Mouse (Mus musculus): ENCODE measurements at regions not wholly inside any gene's neighbourhood (a gene's known extent, or its start where the extent isn't known, plus 50 kb on each side); places are given as distances from the start of the nearest gene placed in this dataset.

DNA sequence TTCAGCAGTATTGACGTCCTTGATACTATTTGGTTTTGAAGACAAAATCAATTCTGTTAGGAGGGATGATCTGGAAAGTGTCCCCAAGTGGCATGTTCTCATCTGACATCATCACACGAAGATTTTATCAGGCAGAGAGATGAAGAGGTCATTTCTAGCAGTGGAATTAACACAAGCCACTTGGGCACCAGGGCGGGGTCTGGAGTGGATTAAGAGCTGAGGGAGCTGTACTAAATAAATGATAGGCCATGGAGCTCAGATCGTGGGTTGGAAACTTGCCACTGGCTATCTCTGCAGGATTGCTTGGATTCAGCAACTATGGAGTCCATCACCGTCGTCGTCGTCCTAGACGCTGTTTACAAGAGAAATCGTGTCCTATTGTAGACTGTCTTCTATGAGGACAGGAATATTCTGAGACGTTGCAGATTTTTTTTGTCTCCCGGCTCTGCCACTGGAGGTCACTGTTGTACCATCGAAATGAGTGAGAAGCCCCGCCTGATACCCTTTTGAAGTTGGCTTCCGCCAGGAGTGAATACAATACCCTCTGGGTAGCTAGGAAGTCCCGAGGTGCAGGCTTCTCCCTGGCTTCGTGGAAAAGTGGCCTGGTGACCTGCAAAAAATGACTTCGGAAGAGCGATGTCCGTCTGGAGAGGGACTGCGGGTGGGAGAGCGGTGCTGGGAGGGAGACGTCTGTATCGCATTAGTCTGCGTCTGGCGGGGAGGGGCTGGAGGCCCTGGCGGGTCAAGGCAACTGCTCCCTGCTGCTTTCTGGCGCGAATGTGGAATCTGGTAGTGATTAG, 67.1 kb upstream of the Ubash3b start:
- peak; percentile 91 to 94 for DNase-seq (ENCODE audit: low spot score in 2 of 2)

DNA sequence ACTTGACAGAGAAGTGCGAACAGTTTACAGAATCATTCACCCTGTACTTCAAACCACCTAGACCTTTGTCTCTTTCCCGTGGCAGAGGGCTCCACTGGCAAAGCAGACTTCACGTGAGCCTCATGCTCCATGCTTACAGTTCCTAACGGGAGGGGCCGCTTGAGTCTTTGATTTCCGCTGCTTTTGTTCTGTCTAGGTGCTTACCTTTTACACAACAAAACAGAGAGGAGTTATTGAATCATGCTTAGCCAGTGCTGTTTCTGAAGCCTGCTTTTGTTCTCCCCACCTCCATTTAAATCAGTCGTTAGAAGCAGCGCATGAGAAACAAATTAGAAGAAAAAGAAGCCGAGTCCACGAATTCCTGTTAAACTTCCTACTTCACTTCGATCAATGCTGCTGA, 61.9 kb upstream of the Ubash3b start:
- DNase-seq (ENCODE audit: low spot score in 2 of 2) = no peak

DNA sequence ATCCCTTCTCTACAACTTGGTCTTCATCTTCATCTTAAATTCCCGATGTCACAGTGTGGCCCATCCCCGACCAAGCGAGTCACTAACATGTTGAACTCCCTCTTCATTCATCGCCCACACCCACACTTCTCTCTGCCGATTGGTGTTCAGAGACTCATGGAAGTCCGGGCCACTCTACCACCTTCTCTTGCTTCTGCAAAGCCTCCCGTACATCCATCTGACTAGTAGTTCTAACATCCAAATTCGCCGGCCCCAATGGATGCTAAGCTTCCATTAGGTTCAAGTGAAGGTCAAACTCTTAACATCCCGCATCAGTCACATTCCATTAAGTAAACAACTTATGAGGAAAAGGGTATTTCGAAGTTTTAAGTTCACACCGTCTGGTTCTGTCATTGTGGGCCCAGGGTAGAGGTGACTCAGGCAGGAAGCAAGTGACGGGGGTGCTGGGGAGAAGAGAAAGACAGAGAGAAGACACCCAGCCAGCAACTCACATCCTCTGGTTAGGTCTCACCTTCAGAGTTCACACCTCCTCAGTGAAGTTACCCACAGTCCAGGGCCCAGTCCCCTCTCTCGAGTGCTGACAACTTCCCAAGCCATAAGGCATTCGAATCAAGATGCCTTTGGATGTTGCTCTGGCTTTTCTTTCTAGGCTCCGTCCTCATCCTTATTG, 61.0 kb upstream of the Ubash3b start:
- DNase-seq (ENCODE audit: low spot score in 2 of 2) = no peak

- DNase-seq (ENCODE audit: low spot score in 2 of 2) = no peak
These were observed 59.8 kb upstream of the Ubash3b start for GRCm38 (mm10) chr9:41221110-41221790.

DNA sequence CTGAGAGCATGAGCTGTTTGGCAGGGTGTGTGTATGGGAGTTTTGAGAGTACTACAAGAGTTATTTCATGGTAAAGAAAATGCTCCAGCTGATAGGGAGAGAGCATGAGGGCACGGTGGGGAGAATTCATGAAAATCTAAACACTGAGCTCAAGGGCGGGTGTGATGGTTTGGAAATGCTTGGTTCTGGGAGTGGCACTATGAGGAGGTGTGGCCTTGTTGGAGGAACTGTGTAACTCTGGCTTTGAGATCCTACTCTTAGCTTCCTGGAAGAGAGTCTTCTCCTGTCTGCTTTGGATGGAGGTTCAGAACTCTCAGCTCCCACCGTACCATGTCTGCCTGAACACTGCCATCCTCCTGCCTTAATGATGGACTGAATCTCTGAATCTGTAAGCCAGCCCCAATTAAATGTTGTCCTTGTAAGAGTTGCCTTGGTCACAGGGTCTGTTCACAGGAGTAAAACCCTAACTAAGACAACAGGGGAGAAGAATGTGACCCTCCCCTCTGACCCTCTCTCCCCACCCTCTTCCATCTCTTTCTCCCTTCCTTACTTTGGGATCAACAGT, 58.7 kb upstream of the Ubash3b start:
- DNase-seq (ENCODE audit: low spot score in 2 of 2) = no peak

DNA sequence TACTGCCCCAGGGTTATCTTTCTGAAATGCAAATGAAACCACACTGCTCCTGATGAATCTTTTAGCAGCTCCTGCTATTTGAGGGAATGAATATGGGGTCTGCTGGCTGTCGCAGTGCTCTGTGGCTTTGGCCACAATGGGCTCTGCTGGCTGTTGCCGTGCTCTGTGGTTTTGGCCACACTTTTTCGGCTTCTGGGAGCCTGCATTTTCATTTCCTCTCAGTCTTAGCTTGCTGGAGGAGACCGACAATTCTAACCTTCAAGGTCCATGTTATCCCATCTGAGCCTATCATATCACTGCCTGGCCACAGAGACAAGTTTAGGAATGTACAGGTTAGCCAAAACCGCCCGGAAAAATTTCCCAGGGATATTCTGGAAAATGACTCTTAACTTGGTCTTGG, 57.2 kb upstream of the Ubash3b start:
- no peak for DNase-seq (ENCODE audit: low spot score in 2 of 2)

DNA sequence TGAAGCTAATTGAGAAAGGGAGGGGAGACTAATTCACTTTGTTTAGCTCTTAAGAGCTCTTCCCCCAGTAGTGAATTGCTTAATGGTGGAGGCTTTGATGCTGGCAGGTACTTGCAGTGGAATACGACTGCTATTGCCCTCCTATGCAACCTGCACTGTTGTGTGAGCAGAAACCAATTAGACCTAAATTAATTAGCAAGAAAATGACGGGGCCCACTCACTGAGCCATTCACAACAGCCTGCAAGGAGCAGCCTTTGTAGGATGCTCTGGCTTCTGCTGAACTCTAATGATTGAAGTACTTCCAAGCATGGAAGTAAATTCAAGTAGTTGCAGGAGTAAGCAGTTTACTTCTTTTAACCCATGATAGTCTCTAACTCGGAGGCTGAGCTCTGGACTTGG, 54.8 kb upstream of the Ubash3b start:
- DNase-seq (ENCODE audit: low spot score in 2 of 2) = no peak

- no peak for DNase-seq (ENCODE audit: low spot score in 2 of 2)
These were observed 53.5 kb upstream of the Ubash3b start for GRCm38 (mm10) chr9:41215026-41215425.

DNA sequence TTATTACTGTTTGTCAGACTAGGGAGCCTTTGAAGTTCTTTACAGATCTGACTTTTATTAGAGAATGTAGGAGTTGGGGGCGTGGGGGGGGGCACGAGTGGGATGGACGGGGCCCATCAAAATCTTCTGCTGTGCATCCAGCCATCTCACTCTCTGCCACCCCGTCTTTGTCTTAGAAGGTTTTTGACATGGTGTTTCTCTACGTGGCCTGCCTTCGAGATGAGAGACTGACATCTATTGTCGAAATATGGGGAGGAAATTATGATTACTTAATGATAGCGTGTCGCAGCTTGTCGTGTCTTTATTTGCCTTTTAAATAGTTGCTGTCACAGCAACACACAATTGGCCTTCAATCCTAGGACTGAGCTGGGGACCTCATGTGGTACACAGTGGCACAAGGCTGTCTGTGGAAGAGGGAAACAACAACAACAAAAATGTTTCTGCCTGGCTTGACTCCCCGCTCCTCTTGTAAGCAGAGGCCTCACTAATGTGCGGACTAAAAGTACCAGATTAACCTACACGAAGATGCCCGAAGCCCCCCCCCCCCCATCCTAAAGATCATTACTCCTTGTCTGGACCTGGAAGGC, 51.5 kb upstream of the Ubash3b start:
- no peak for DNase-seq (ENCODE audit: low spot score in 2 of 2)

GRCm38 (mm10) chr9:41212303-41212901, 50.9 kb upstream of the Ubash3b start:
- DNase-seq (ENCODE audit: low spot score in 2 of 2) = no peak

DNA sequence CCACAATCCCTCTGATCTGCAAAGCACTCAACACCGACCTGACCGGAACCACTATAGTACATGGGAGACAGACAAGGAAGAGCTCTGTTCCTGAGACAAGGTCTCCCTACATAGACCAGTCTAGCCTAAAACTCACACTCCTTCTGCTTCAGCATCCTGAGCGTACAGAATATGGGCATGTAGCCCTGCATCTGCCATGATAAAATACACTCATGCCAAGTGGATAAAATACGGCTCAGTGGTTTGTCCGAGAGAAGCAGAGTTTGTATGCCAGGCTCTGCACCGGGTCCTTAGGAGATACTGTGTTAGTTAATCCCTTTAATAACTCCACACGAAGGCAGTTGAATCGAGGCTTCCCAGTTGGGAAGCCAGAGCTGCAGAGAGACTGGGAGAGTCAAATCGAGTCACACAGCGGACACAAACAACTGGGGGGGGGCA, 50.4 kb upstream of the Ubash3b start:
- no peak for DNase-seq (ENCODE audit: low spot score in 2 of 2)
